Mouse (Mus musculus): ENCODE data around the gene Elane. TPM values are rescaled to one million over a fixed set of nuclear protein-coding genes. Genes with fewer than 3 reads are reported as not detected.

The Elane gene
- polyA plus RNA-seq, 1 experiment from 2014 or later = not detected

GRCm38 (mm10) chr10:79873715-79874289 is 12.2 kb upstream of the Elane start:
- H3K27me3 ChIP-seq (replicated peaks; ENCODE audit: control insufficient read depth, insufficient read depth, low read length) = 0 out of 2 replicates have a peak, but pooled peaks cover 5% of the 10 kb centered on the region
- H3K27ac ChIP-seq (ENCODE audit: low read depth, low read length) = no peak overlapping the region
- peak overlapping the region; percentile 58 for H3K9ac ChIP-seq (ENCODE audit: low read depth, low read length)
- H3K4me2 ChIP-seq (replicated peaks; ENCODE audit: low read depth) = peak overlapping the region; percentile 94
- ATAC-seq = no peak
- H3K36me3 ChIP-seq (ENCODE audit: control insufficient read depth, insufficient read depth) = no peaks in the 10 kb centered on the region
- WGBS = 2% methylated on average over 26 of the region's 26 CpGs
- H3K9me3 ChIP-seq (ENCODE audit: control insufficient read depth) = no peaks in the 10 kb centered on the region
- H3K4me3 ChIP-seq (ENCODE audit: low read depth, low read length) = peak overlapping the region; percentile 59
- no peaks in the 10 kb centered on the region for H3K4me1 ChIP-seq (replicated peaks; ENCODE audit: control insufficient read depth, insufficient read depth, low read length)
- no peak for TF ChIP-seq CTCF (IDR thresholded peaks at IDR 0.05; ENCODE audit: low read depth)

- H3K27ac ChIP-seq (ENCODE audit: low read depth, low read length) = no peak within 1 kb of the TSS
- peak within 1 kb of the TSS; percentile 58 for H3K9ac ChIP-seq (ENCODE audit: low read depth, low read length)
- under 1% methylated on average over 57 of the region's 57 CpGs for WGBS
- no peak for TF ChIP-seq CTCF (IDR thresholded peaks at IDR 0.05; ENCODE audit: low read depth)
- peak within 1 kb of the TSS; percentile 59 for H3K4me3 ChIP-seq (ENCODE audit: low read depth, low read length)
- H3K27me3 ChIP-seq (replicated peaks; ENCODE audit: control insufficient read depth, insufficient read depth, low read length) = 0 out of 2 replicates have a peak, but pooled peaks cover 5% of the 10 kb centered on the region
- H3K36me3 ChIP-seq (ENCODE audit: control insufficient read depth, insufficient read depth) = no peaks in the 10 kb centered on the region
- peak; percentile 22; the same call in 1 of the 2 replicates for ATAC-seq
- peak within 1 kb of the TSS; percentile 94 for H3K4me2 ChIP-seq (replicated peaks; ENCODE audit: low read depth)
- H3K4me1 ChIP-seq (replicated peaks; ENCODE audit: control insufficient read depth, insufficient read depth, low read length) = no peaks in the 10 kb centered on the region
- no peaks in the 10 kb centered on the region for H3K9me3 ChIP-seq (ENCODE audit: control insufficient read depth)
These were observed 11.7 kb upstream of the Elane start, which contains the start of the genes Prtn3 and Plppr3 for GRCm38 (mm10) chr10:79874290-79874862. Gene Prtn3, plus strand, starts transcription at chr10:79874476. Gene Plppr3, minus strand, starts transcription at chr10:79874634.

GRCm38 (mm10) chr10:79877174-79877573 is 8.9 kb upstream of the Elane start:
- ATAC-seq = no peak
- Histone ChIP-seq H3K36me3 (ENCODE audit: control insufficient read depth, insufficient read depth) (no peaks in the 10 kb centered on the region), H3K4me1 (replicated peaks; ENCODE audit: control insufficient read depth, insufficient read depth, low read length) (0 out of 2 replicates have a peak, but pooled peaks cover 2% of the 10 kb centered on the region), H3K4me3 (ENCODE audit: low read depth, low read length) (no peak overlapping the region), H3K27me3 (replicated peaks; ENCODE audit: control insufficient read depth, insufficient read depth, low read length) (0 out of 2 replicates have a peak, but pooled peaks cover 6% of the 10 kb centered on the region), H3K9ac (ENCODE audit: low read depth, low read length) (no peak overlapping the region), H3K4me2 (replicated peaks; ENCODE audit: low read depth) (no peak overlapping the region), H3K27ac (ENCODE audit: low read depth, low read length) (no peak overlapping the region), H3K9me3 (ENCODE audit: control insufficient read depth) (no peaks in the 10 kb centered on the region)
- no peak for TF ChIP-seq CTCF (IDR thresholded peaks at IDR 0.05; ENCODE audit: low read depth)
- 46% methylated on average over 1 of the region's 1 CpGs for WGBS

- Histone ChIP-seq H3K9me3 (ENCODE audit: control insufficient read depth) (no peaks in the 10 kb centered on the region), H3K36me3 (ENCODE audit: control insufficient read depth, insufficient read depth) (no peaks in the 10 kb centered on the region), H3K4me3 (ENCODE audit: low read depth, low read length) (no peak overlapping the region), H3K27ac (ENCODE audit: low read depth, low read length) (peak overlapping the region; percentile 50; the same call in 1 of the 2 replicates), H3K4me2 (replicated peaks; ENCODE audit: low read depth) (no peak overlapping the region; the same call in 1 of the 2 replicates), H3K9ac (ENCODE audit: low read depth, low read length) (no peak overlapping the region), H3K4me1 (replicated peaks; ENCODE audit: control insufficient read depth, insufficient read depth, low read length) (0 out of 2 replicates have a peak, but pooled peaks cover 2% of the 10 kb centered on the region), H3K27me3 (replicated peaks; ENCODE audit: control insufficient read depth, insufficient read depth, low read length) (0 out of 2 replicates have a peak, but pooled peaks cover 12% of the 10 kb centered on the region)
- no peak for ATAC-seq
- 59% methylated on average over 12 of the region's 12 CpGs for WGBS
- TF ChIP-seq CTCF (IDR thresholded peaks at IDR 0.05; ENCODE audit: low read depth) = no peak
These were observed 8.3 kb upstream of the Elane start for GRCm38 (mm10) chr10:79877757-79878156.

- no peak overlapping the region for H3K4me3 ChIP-seq (ENCODE audit: low read depth, low read length)
- no peak overlapping the region for H3K9ac ChIP-seq (ENCODE audit: low read depth, low read length)
- TF ChIP-seq CTCF (IDR thresholded peaks at IDR 0.05; ENCODE audit: low read depth) = no peak
- WGBS = 35% methylated on average over 3 of the region's 3 CpGs
- ATAC-seq = no peak
- 0 out of 2 replicates have a peak, but pooled peaks cover 2% of the 10 kb centered on the region for H3K4me1 ChIP-seq (replicated peaks; ENCODE audit: control insufficient read depth, insufficient read depth, low read length)
- H3K27me3 ChIP-seq (replicated peaks; ENCODE audit: control insufficient read depth, insufficient read depth, low read length) = 0 out of 2 replicates have a peak, but pooled peaks cover 9% of the 10 kb centered on the region
- no peaks in the 10 kb centered on the region for H3K36me3 ChIP-seq (ENCODE audit: control insufficient read depth, insufficient read depth)
- no peak overlapping the region for H3K4me2 ChIP-seq (replicated peaks; ENCODE audit: low read depth)
- no peak overlapping the region for H3K27ac ChIP-seq (ENCODE audit: low read depth, low read length)
- no peaks in the 10 kb centered on the region for H3K9me3 ChIP-seq (ENCODE audit: control insufficient read depth)
These were observed 6.5 kb upstream of the Elane start for GRCm38 (mm10) chr10:79879527-79879926.

- H3K9me3 ChIP-seq (ENCODE audit: control insufficient read depth) = no peaks in the 10 kb centered on the region
- no peak overlapping the region for H3K27ac ChIP-seq (ENCODE audit: low read depth, low read length)
- H3K4me2 ChIP-seq (replicated peaks; ENCODE audit: low read depth) = peak overlapping the region; percentile 32; the same call in 1 of the 2 replicates
- H3K36me3 ChIP-seq (ENCODE audit: control insufficient read depth, insufficient read depth) = no peaks in the 10 kb centered on the region
- H3K9ac ChIP-seq (ENCODE audit: low read depth, low read length) = no peak overlapping the region
- no peak for ATAC-seq
- no peak overlapping the region; the same call in 1 of the 2 replicates for H3K4me3 ChIP-seq (ENCODE audit: low read depth, low read length)
- H3K27me3 ChIP-seq (replicated peaks; ENCODE audit: control insufficient read depth, insufficient read depth, low read length) = 0 out of 2 replicates have a peak, but pooled peaks cover 9% of the 10 kb centered on the region
- H3K4me1 ChIP-seq (replicated peaks; ENCODE audit: control insufficient read depth, insufficient read depth, low read length) = 0 out of 2 replicates have a peak, but pooled peaks cover 2% of the 10 kb centered on the region
- WGBS = 14% methylated on average over 9 of the region's 9 CpGs
- TF ChIP-seq CTCF (IDR thresholded peaks at IDR 0.05; ENCODE audit: low read depth) = no peak
These were observed 5.3 kb upstream of the Elane start for GRCm38 (mm10) chr10:79880721-79881120.

Measured in intestine, postnatal 0 days (tissue).